Mouse (Mus musculus): ENCODE data around the gene Lce1a1.

DNA sequence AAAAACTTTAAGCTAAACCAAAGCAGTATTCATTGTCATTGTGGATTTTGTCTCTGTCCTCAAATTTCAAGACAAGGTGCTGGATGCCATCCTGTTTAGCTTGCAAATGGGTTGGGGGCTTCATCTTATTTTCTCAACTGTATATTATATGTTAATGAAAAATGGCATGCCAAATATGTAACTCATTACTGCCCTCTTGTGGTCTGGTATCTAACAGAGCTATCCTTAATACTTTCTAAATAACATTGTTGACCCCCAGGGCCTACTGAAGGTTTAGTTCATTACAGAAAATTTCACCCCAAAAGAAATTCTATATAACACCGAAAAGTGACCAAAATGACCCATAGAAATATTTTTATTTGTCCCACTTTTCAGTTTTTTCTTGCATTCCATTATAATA, 45.9 kb downstream of the Lce1a1 start:
- TF ChIP-seq POLR2A (IDR thresholded peaks at IDR 0.05; ENCODE audit: low read depth, low read length), result no peak
- TF ChIP-seq CTCF (IDR thresholded peaks at IDR 0.05; ENCODE audit: borderline replicate concordance, insufficient read depth, low read length), result no peak

All from embryonic fibroblast, embryonic 13.5 days (primary cell).